Mouse (Mus musculus): ENCODE measurements around the gene Ppp1r12b. TPM values are rescaled to one million over a fixed set of nuclear protein-coding genes. Genes with fewer than 3 reads are reported as not detected.

The Ppp1r12b gene
- polyA plus RNA-seq, 1 experiment from 2014 or later: 7.8 TPM

DNA sequence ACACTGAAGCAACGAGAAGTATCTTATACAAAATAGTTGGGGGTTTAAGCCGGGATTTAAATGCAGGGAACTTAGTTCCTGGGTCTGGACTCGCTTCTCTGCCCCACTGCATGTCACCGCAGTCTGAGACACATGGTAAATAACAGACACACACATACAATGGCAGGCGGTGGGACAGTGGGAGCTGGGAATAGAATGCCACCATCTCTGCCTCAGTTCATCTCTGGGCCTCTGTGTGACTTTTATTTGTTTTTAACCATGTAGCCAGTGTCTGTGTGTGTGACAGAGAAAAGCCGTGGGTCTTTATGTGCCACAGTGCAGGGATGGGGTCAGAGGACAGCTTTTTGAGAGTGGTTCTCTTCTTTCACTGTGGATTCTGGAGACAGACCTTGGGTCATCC lies 130.8 kb downstream of the Ppp1r12b start:
- 86% methylated on average over 6 of the region's 6 CpGs for WGBS
- Histone ChIP-seq H3K9me3 (ENCODE audit: control insufficient read depth, low read length) (no peaks in the 10 kb centered on the region), H3K36me3 (ENCODE audit: control insufficient read depth, insufficient read depth, low read length) (no peaks in the 10 kb centered on the region), H3K9ac (ENCODE audit: low read length) (no peak overlapping the region), H3K27ac (ENCODE audit: low read depth, low read length) (no peak overlapping the region), H3K4me3 (ENCODE audit: low read depth, low read length) (no peak overlapping the region), H3K4me1 (ENCODE audit: control insufficient read depth, insufficient read depth, low read length) (no peaks in the 10 kb centered on the region), H3K27me3 (ENCODE audit: control insufficient read depth, insufficient read depth, low read length) (no peaks in the 10 kb centered on the region), H3K4me2 (ENCODE audit: low read depth) (no peak overlapping the region)
- DNase-seq (ENCODE audit: low spot score) (no peak), ATAC-seq (ENCODE audit: insufficient read depth, low FRiP score, low TSS enrichment) (no peak)

DNA sequence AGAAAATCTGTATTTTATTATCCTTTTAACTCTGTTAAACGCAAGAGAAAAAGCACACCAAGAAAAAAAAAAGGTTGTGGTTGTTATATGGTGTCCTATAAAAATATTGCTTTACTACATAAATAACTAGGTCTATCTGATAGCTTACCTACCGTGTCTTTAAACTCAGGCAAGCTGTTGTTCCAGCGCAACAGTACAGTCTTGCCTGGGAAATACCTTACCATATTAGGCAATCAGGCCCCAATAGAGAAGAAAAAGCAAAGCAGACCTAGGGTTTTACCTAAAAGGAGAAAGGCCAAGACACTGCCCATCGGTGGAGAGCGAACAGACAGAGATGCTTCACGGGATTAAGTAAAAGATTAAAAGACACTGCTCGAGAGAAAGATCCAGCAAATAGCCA lies 131.9 kb downstream of the Ppp1r12b start:
- Histone ChIP-seq H3K9ac (ENCODE audit: low read length) (no peak overlapping the region), H3K4me3 (ENCODE audit: low read depth, low read length) (no peak overlapping the region), H3K9me3 (ENCODE audit: control insufficient read depth, low read length) (no peaks in the 10 kb centered on the region), H3K27ac (ENCODE audit: low read depth, low read length) (no peak overlapping the region), H3K4me1 (ENCODE audit: control insufficient read depth, insufficient read depth, low read length) (no peaks in the 10 kb centered on the region), H3K27me3 (ENCODE audit: control insufficient read depth, insufficient read depth, low read length) (no peaks in the 10 kb centered on the region), H3K4me2 (ENCODE audit: low read depth) (no peak overlapping the region), H3K36me3 (ENCODE audit: control insufficient read depth, insufficient read depth, low read length) (no peaks in the 10 kb centered on the region)
- ATAC-seq (ENCODE audit: insufficient read depth, low FRiP score, low TSS enrichment): no peak
- DNase-seq (ENCODE audit: low spot score): no peak
- 81% methylated on average over 7 of the region's 7 CpGs for WGBS

DNA sequence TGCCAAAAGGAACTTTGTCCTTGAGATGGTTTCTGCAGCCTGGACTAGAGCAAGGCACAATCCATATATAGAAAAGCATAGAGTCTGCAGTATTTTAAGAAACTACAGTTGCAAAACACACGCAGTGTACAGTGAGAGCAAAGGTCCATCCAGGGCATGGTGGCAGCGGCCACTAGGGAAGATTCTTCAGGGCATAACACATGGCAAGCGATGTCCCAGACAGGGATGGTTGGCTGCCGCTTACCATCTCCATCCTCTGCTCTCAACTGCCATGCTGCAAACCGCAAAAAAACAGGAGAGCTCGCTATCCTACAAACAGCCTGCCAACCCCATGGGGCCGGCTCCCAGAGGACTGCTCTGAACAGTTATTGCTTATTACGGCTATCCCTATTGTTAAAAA lies 132.4 kb downstream of the Ppp1r12b start:
- Histone ChIP-seq H3K4me1 (ENCODE audit: control insufficient read depth, insufficient read depth, low read length) (no peaks in the 10 kb centered on the region), H3K27me3 (ENCODE audit: control insufficient read depth, insufficient read depth, low read length) (no peaks in the 10 kb centered on the region), H3K4me3 (ENCODE audit: low read depth, low read length) (no peak overlapping the region), H3K27ac (ENCODE audit: low read depth, low read length) (no peak overlapping the region), H3K36me3 (ENCODE audit: control insufficient read depth, insufficient read depth, low read length) (no peaks in the 10 kb centered on the region), H3K9me3 (ENCODE audit: control insufficient read depth, low read length) (no peaks in the 10 kb centered on the region), H3K9ac (ENCODE audit: low read length) (no peak overlapping the region), H3K4me2 (ENCODE audit: low read depth) (no peak overlapping the region)
- no peak for DNase-seq (ENCODE audit: low spot score)
- 82% methylated on average over 8 of the region's 8 CpGs for WGBS
- no peak for ATAC-seq (ENCODE audit: insufficient read depth, low FRiP score, low TSS enrichment)

DNA sequence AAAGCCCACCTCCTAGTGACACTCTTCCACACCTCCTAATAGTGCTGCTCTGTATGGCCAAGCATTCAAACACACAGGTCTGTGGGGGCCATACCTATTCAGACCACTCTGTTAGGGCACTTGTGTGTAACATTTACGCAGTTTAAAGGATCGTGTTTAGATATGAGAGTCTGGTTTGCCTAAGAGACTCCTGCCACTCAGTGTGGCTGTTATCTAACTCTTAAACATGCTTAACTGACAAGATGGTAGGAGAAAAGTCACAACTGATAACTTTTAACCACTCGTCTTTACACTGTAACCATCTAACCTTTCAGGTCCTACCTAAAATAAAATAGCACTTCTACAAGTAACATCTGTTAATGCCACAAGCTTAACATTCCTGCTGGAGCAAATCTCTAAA lies 134.9 kb downstream of the Ppp1r12b start:
- no peak overlapping the region for H3K4me2 ChIP-seq (ENCODE audit: low read depth)
- H3K9ac ChIP-seq (ENCODE audit: low read length): no peak overlapping the region
- DNase-seq (ENCODE audit: low spot score) (no peak), ATAC-seq (ENCODE audit: insufficient read depth, low FRiP score, low TSS enrichment) (no peak)
- H3K4me3 ChIP-seq (ENCODE audit: low read depth, low read length): no peak overlapping the region
- no peak overlapping the region for H3K27ac ChIP-seq (ENCODE audit: low read depth, low read length)
- H3K4me1 ChIP-seq (ENCODE audit: control insufficient read depth, insufficient read depth, low read length): no peaks in the 10 kb centered on the region
- H3K36me3 ChIP-seq (ENCODE audit: control insufficient read depth, insufficient read depth, low read length): no peaks in the 10 kb centered on the region
- no peaks in the 10 kb centered on the region for H3K27me3 ChIP-seq (ENCODE audit: control insufficient read depth, insufficient read depth, low read length)
- WGBS: 96% methylated on average over 3 of the region's 3 CpGs
- no peaks in the 10 kb centered on the region for H3K9me3 ChIP-seq (ENCODE audit: control insufficient read depth, low read length)

DNA sequence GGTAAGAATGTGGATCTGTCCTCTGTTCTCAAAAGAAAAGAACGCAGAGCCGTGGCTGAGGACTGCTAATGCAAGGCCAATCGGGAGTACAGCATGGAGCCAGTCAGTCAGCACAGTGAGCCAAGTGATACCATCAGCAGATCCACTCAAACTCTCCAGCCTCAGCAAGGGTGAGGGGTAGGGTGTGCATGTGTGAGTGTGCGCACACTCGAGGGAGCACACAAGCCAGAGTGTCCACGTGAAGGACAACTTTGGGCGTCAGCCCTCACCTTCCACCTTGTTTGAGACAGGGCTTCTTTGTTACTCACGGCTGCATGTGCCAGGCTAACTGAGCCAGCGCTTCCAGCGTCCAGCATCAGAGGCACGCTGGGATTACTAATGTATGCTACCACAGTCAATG lies 136.5 kb downstream of the Ppp1r12b start:
- WGBS: 91% methylated on average over 11 of the region's 11 CpGs
- H3K4me2 ChIP-seq (ENCODE audit: low read depth): no peak overlapping the region
- H3K9me3 ChIP-seq (ENCODE audit: control insufficient read depth, low read length): no peaks in the 10 kb centered on the region
- no peaks in the 10 kb centered on the region for H3K27me3 ChIP-seq (ENCODE audit: control insufficient read depth, insufficient read depth, low read length)
- no peak overlapping the region for H3K9ac ChIP-seq (ENCODE audit: low read length)
- H3K36me3 ChIP-seq (ENCODE audit: control insufficient read depth, insufficient read depth, low read length): no peaks in the 10 kb centered on the region
- H3K27ac ChIP-seq (ENCODE audit: low read depth, low read length): no peak overlapping the region
- no peak overlapping the region for H3K4me3 ChIP-seq (ENCODE audit: low read depth, low read length)
- ATAC-seq (ENCODE audit: insufficient read depth, low FRiP score, low TSS enrichment) (no peak), DNase-seq (ENCODE audit: low spot score) (no peak)
- no peaks in the 10 kb centered on the region for H3K4me1 ChIP-seq (ENCODE audit: control insufficient read depth, insufficient read depth, low read length)

DNA sequence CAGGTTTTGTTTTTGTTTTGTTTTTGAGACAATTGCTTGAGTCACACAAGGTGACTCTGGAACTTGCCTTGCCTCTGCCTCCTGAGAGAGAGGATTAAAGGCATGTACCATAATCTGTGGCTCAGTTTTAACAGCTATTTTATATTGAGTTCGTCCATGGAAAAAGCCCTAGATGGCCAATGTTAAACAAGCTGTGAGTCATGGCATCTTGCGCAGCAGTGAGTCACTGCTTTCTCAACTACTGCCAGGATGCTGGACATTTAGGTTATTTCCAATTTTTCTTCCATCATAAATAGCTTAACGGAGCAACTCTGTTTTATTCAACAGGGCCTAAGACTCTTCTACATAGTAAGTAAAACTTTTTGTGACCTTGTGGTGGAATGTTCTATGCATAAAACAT lies 137.0 kb downstream of the Ppp1r12b start:
- no peak for DNase-seq (ENCODE audit: low spot score)
- Histone ChIP-seq H3K27ac (ENCODE audit: low read depth, low read length) (no peak overlapping the region), H3K4me2 (ENCODE audit: low read depth) (no peak overlapping the region), H3K4me3 (ENCODE audit: low read depth, low read length) (no peak overlapping the region), H3K27me3 (ENCODE audit: control insufficient read depth, insufficient read depth, low read length) (no peaks in the 10 kb centered on the region), H3K36me3 (ENCODE audit: control insufficient read depth, insufficient read depth, low read length) (no peaks in the 10 kb centered on the region), H3K4me1 (ENCODE audit: control insufficient read depth, insufficient read depth, low read length) (no peaks in the 10 kb centered on the region), H3K9ac (ENCODE audit: low read length) (no peak overlapping the region), H3K9me3 (ENCODE audit: control insufficient read depth, low read length) (no peaks in the 10 kb centered on the region)
- 93% methylated on average over 3 of the region's 3 CpGs for WGBS
- no peak for ATAC-seq (ENCODE audit: insufficient read depth, low FRiP score, low TSS enrichment)

DNA sequence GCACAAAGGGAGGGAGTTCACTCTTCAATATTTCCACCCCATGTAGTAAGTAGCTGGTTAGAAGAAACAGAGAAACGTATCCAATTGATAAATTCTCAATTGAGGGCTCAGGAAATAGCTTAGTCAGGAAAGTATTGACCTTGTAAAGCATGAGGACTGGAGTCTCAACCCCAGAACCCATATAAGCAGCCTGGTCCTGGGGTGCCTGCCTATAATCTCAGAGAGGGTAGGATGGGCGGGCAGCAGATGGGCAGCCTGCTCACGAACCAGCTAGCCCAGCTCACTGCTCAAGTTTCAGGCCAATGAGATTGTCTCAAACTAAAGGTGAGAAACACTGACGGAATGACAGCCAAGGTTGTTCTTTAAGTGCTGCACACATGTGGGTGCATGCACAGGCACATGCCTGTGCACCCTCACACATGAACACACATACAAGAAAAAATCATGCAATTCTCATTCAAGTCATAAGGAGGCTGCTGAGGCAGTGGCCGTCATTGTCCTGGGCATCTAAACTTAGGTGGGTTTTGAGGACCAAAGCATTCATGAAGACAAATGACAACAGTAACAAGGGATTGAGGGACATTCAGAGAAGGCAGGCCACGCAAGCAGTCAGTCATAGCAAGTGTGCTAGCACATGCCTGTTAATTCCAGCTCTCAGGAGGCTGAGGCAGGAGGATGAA lies 137.7 kb downstream of the Ppp1r12b start:
- H3K27me3 ChIP-seq (ENCODE audit: control insufficient read depth, insufficient read depth, low read length): no peaks in the 10 kb centered on the region
- H3K9me3 ChIP-seq (ENCODE audit: control insufficient read depth, low read length): no peaks in the 10 kb centered on the region
- WGBS: 88% methylated on average over 6 of the region's 6 CpGs
- DNase-seq (ENCODE audit: low spot score): no peak
- no peak for ATAC-seq (ENCODE audit: insufficient read depth, low FRiP score, low TSS enrichment)
- H3K4me2 ChIP-seq (ENCODE audit: low read depth): no peak overlapping the region
- no peak overlapping the region for H3K27ac ChIP-seq (ENCODE audit: low read depth, low read length)
- H3K4me1 ChIP-seq (ENCODE audit: control insufficient read depth, insufficient read depth, low read length): no peaks in the 10 kb centered on the region
- H3K9ac ChIP-seq (ENCODE audit: low read length): no peak overlapping the region
- H3K36me3 ChIP-seq (ENCODE audit: control insufficient read depth, insufficient read depth, low read length): no peaks in the 10 kb centered on the region
- H3K4me3 ChIP-seq (ENCODE audit: low read depth, low read length): no peak overlapping the region

DNA sequence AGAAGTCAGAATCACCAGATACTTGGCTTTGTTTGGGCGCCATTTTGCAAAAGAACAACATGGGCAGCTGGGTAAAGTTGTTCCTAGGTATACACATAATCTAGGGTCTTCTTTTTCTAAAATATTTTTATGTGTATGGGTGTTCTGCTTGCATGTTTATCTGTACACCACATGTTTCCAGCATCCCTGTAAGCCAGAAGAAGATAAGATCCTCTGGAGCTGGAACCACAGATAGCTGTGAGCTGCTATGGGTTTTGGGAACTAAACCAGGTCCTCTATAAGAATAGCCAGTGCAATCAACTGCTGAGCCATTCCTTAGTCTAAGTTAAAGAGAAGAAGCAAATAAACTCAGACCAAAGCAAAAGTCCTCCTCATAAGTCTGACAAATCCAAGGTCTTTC lies 138.6 kb downstream of the Ppp1r12b start:
- no peak overlapping the region for H3K4me2 ChIP-seq (ENCODE audit: low read depth)
- H3K4me3 ChIP-seq (ENCODE audit: low read depth, low read length): no peak overlapping the region
- H3K27ac ChIP-seq (ENCODE audit: low read depth, low read length): no peak overlapping the region
- no peak overlapping the region for H3K9ac ChIP-seq (ENCODE audit: low read length)
- ATAC-seq (ENCODE audit: insufficient read depth, low FRiP score, low TSS enrichment) (no peak), DNase-seq (ENCODE audit: low spot score) (no peak)
- no peaks in the 10 kb centered on the region for H3K9me3 ChIP-seq (ENCODE audit: control insufficient read depth, low read length)
- 89% methylated on average over 1 of the region's 1 CpGs for WGBS
- H3K36me3 ChIP-seq (ENCODE audit: control insufficient read depth, insufficient read depth, low read length): no peaks in the 10 kb centered on the region
- no peaks in the 10 kb centered on the region for H3K27me3 ChIP-seq (ENCODE audit: control insufficient read depth, insufficient read depth, low read length)
- H3K4me1 ChIP-seq (ENCODE audit: control insufficient read depth, insufficient read depth, low read length): no peaks in the 10 kb centered on the region

DNA sequence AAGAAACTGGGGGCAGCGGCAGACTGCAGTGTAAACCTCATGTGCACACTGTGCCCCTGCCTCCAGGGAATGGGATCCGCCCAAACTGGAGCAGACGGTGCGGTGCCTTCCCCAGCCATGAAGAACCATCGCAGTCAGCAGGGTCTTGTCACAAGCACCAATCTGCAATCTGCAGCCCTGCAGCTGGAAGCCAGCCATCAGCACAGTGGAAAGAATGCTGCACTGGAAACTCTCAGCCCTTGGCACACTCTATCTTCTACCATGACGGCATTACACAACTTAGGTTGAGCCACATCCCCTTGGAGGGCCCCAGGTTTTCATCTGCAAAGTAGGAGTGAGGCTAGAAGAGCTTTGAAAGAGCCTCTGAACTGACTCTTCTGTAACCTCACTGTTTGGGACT lies 139.1 kb downstream of the Ppp1r12b start:
- no peak for DNase-seq (ENCODE audit: low spot score)
- no peaks in the 10 kb centered on the region for H3K36me3 ChIP-seq (ENCODE audit: control insufficient read depth, insufficient read depth, low read length)
- WGBS: 84% methylated on average over 6 of the region's 6 CpGs
- no peaks in the 10 kb centered on the region for H3K4me1 ChIP-seq (ENCODE audit: control insufficient read depth, insufficient read depth, low read length)
- ATAC-seq (ENCODE audit: insufficient read depth, low FRiP score, low TSS enrichment): no peak
- no peaks in the 10 kb centered on the region for H3K9me3 ChIP-seq (ENCODE audit: control insufficient read depth, low read length)
- no peak overlapping the region for H3K4me2 ChIP-seq (ENCODE audit: low read depth)
- H3K27ac ChIP-seq (ENCODE audit: low read depth, low read length): no peak overlapping the region
- no peak overlapping the region for H3K4me3 ChIP-seq (ENCODE audit: low read depth, low read length)
- no peaks in the 10 kb centered on the region for H3K27me3 ChIP-seq (ENCODE audit: control insufficient read depth, insufficient read depth, low read length)
- H3K9ac ChIP-seq (ENCODE audit: low read length): no peak overlapping the region
